Comparison of ENCODE assay signal across 15 mouse cellular contexts in genomic region chr2:167678600-167678999, GRCm38 (mm10). TPM values are rescaled to one million over a fixed set of nuclear protein-coding genes. Genes with fewer than 3 reads are reported as not detected.
DNase-seq lines count a peak whose midpoint lies in the region; ATAC-seq and TF ChIP-seq lines count a peak whose summit lies in the region.
"Had no signal": no experiment of that assay in that cellular context is flagged by ENCODE, and none has a peak within 500 bp of the region (broad histone marks: within the 10 kb centered on the region; RNA-seq: fewer than 3 reads in every experiment).

No protein-coding gene starts in this region.

- no peaks in the 10 kb centered on the region for H3K9me3 ChIP-seq in forebrain, postnatal 0 days (ENCODE audit: low read length)
- H3K9me3 ChIP-seq in forebrain, embryonic 11.5 days (ENCODE audit: control insufficient read depth, low read length) = no peaks in the 10 kb centered on the region
- no peaks in the 10 kb centered on the region for H3K9me3 ChIP-seq in lung, postnatal 0 days (ENCODE audit: low read length)
- no peaks in the 10 kb centered on the region for H3K9me3 ChIP-seq in MEL (replicated peaks; ENCODE audit: insufficient read depth, low read length)
- no peaks in the 10 kb centered on the region for H3K9me3 ChIP-seq in limb, embryonic 10.5 days (replicated peaks)
- H3K9me3 ChIP-seq: heart, embryonic 15.5 days; limb, embryonic 13.5 days had no signal

- no peak overlapping the region for H3K4me3 ChIP-seq in forebrain, postnatal 0 days (ENCODE audit: low read depth, low read length)
- no peak overlapping the region for H3K4me3 ChIP-seq in forebrain, embryonic 11.5 days (ENCODE audit: low read depth, low read length)
- H3K4me3 ChIP-seq in lung, postnatal 0 days (ENCODE audit: low read depth, low read length) = no peak overlapping the region
- no peak overlapping the region for H3K4me3 ChIP-seq in MEL (ENCODE audit: control insufficient read depth in 1 of 2, insufficient read depth in 1 of 2, low read depth in 2 of 2, low read length in 2 of 2)
- no peak overlapping the region for H3K4me3 ChIP-seq in limb, embryonic 10.5 days
- H3K4me3 ChIP-seq: heart, embryonic 15.5 days; limb, embryonic 13.5 days had no signal

- no peaks in the 10 kb centered on the region for H3K79me2 ChIP-seq in MEL (ENCODE audit: control insufficient read depth, insufficient read depth, low read length, poor library complexity)

- H3K27ac ChIP-seq in forebrain, postnatal 0 days (ENCODE audit: low read depth, low read length) = no peak overlapping the region
- no peak overlapping the region for H3K27ac ChIP-seq in forebrain, embryonic 11.5 days (ENCODE audit: low read depth, low read length)
- H3K27ac ChIP-seq in lung, postnatal 0 days (ENCODE audit: low read length) = no peak overlapping the region
- no peak overlapping the region for H3K27ac ChIP-seq in MEL (ENCODE audit: control insufficient read depth, low read depth, low read length)
- no peak overlapping the region for H3K27ac ChIP-seq in limb, embryonic 10.5 days
- H3K27ac ChIP-seq: heart, embryonic 15.5 days; limb, embryonic 13.5 days had no signal

- peak; percentile 37; the same call in 1 of the 2 replicates for TF ChIP-seq CTCF in forebrain, postnatal 0 days (IDR thresholded peaks at IDR 0.05; ENCODE audit: low read depth)
- peak; percentile 52 for TF ChIP-seq CTCF in lung, postnatal 0 days (IDR thresholded peaks at IDR 0.05)
- peak; percentile 63 to 85 (median 75) for TF ChIP-seq CTCF in MEL (IDR thresholded peaks at IDR 0.05 in 2 of 3, conservative IDR thresholded peaks at IDR 0.05 in 1 of 3; ENCODE audit: control insufficient read depth in 1 of 3, insufficient read depth in 1 of 3, low read depth in 2 of 3, low read length in 3 of 3, poor library complexity in 1 of 3, severe bottlenecking in 1 of 3)

- no peak overlapping the region for H3K4me2 ChIP-seq in forebrain, postnatal 0 days (ENCODE audit: low read depth)
- no peak overlapping the region for H3K4me2 ChIP-seq in forebrain, embryonic 11.5 days (ENCODE audit: low read depth, low read length, severe bottlenecking)
- H3K4me2 ChIP-seq in lung, postnatal 0 days (replicated peaks; ENCODE audit: low read depth, low read length) = no peak overlapping the region
- H3K4me2 ChIP-seq: heart, embryonic 15.5 days; limb, embryonic 13.5 days had no signal

- no peaks in the 10 kb centered on the region for H3K36me3 ChIP-seq in forebrain, postnatal 0 days (ENCODE audit: insufficient read depth)
- no peaks in the 10 kb centered on the region for H3K36me3 ChIP-seq in forebrain, embryonic 11.5 days (ENCODE audit: control insufficient read depth, insufficient read depth, low read length)
- H3K36me3 ChIP-seq in lung, postnatal 0 days (ENCODE audit: insufficient read depth, low read length) = no peaks in the 10 kb centered on the region
- H3K36me3 ChIP-seq in MEL (ENCODE audit: control insufficient read depth in 1 of 2, insufficient read depth in 2 of 2, low read length in 2 of 2) = peaks cover 0 to 2% of the 10 kb centered on the region in 2 experiments; a peak in 1 of 4 replicates
- H3K36me3 ChIP-seq in limb, embryonic 10.5 days = no peaks in the 10 kb centered on the region
- H3K36me3 ChIP-seq: heart, embryonic 15.5 days; limb, embryonic 13.5 days had no signal

- no peak for TF ChIP-seq EP300 in lung, postnatal 0 days (IDR thresholded peaks at IDR 0.05)
- no peak for TF ChIP-seq EP300 in MEL (IDR thresholded peaks at IDR 0.05; ENCODE audit: low read depth in 1 of 2, low read length in 2 of 2)

- no peaks in the 10 kb centered on the region for H3K27me3 ChIP-seq in forebrain, postnatal 0 days (ENCODE audit: insufficient read depth, low read length)
- no peaks in the 10 kb centered on the region for H3K27me3 ChIP-seq in forebrain, embryonic 11.5 days (ENCODE audit: control insufficient read depth, insufficient read depth, low read length)
- H3K27me3 ChIP-seq in lung, postnatal 0 days (replicated peaks; ENCODE audit: insufficient read depth, low read length) = no peaks in the 10 kb centered on the region
- no peaks in the 10 kb centered on the region for H3K27me3 ChIP-seq in MEL (ENCODE audit: control insufficient read depth in 1 of 2, insufficient read depth in 2 of 2, low read length in 2 of 2)
- H3K27me3 ChIP-seq in limb, embryonic 10.5 days (ENCODE audit: low read depth, poor library complexity, severe bottlenecking) = peaks cover 8% of the 10 kb centered on the region; the same call in 1 of the 2 replicates
- H3K27me3 ChIP-seq: heart, embryonic 15.5 days; limb, embryonic 13.5 days had no signal

- TF ChIP-seq POLR2A in MEL (IDR thresholded peaks at IDR 0.05; ENCODE audit: control insufficient read depth in 1 of 2, insufficient read depth in 1 of 2, low read depth in 1 of 2, low read length in 2 of 2, poor library complexity in 1 of 2) = no peak

- no peak for DNase-seq in forebrain, postnatal 0 days
- no peak for DNase-seq in forebrain, embryonic 11.5 days (ENCODE audit: low spot score)
- no peak for DNase-seq in lung, postnatal 0 days (ENCODE audit: low spot score)
- DNase-seq in lung, adult 18-20 months = no peak
- DNase-seq in MEL (ENCODE audit: low read depth, low spot score) = peak; percentile 74
- DNase-seq in naive thymus-derived CD4-positive, alpha-beta T cell, adult 2 months (ENCODE audit: low read depth) = peak; percentile 65
- no peak for DNase-seq in adrenal gland, postnatal 14 days
- DNase-seq in limb, embryonic 10.5 days (ENCODE audit: low spot score) = no peak
- DNase-seq: adrenal gland, adult 2 months; cerebellum, adult 11-12 months; embryo, embryonic 11 days; retina, postnatal 1 day had no signal

- 47% methylated on average over 5 of the region's 5 CpGs for WGBS in forebrain, postnatal 0 days
- WGBS in forebrain, embryonic 11.5 days = 42% methylated on average over 5 of the region's 5 CpGs
- WGBS in lung, postnatal 0 days = 51% methylated on average over 5 of the region's 5 CpGs
- 54% methylated on average over 5 of the region's 5 CpGs for WGBS in limb, embryonic 10.5 days

- no peak for ATAC-seq in forebrain, postnatal 0 days
- ATAC-seq in forebrain, embryonic 11.5 days (replicated peaks; ENCODE audit: low FRiP score) = no peak
- no peak for ATAC-seq in lung, postnatal 0 days

- TF ChIP-seq RAD21 in MEL (IDR thresholded peaks at IDR 0.05; ENCODE audit: low read depth, low read length) = peak; percentile 56

- no peaks in the 10 kb centered on the region for H3K4me1 ChIP-seq in forebrain, postnatal 0 days (ENCODE audit: insufficient read depth)
- no peaks in the 10 kb centered on the region for H3K4me1 ChIP-seq in forebrain, embryonic 11.5 days (replicated peaks; ENCODE audit: control insufficient read depth, insufficient read depth, low read length)
- H3K4me1 ChIP-seq in lung, postnatal 0 days (ENCODE audit: insufficient read depth, low read depth, low read length) = no peaks in the 10 kb centered on the region
- peaks cover 0 to 13% of the 10 kb centered on the region in 2 experiments; a peak in 1 of 4 replicates for H3K4me1 ChIP-seq in MEL (ENCODE audit: control insufficient read depth in 1 of 2, insufficient read depth in 2 of 2, low read length in 2 of 2)
- H3K4me1 ChIP-seq in limb, embryonic 10.5 days = 0 out of 2 replicates have a peak, but pooled peaks cover 7% of the 10 kb centered on the region
- H3K4me1 ChIP-seq: limb, embryonic 13.5 days had no signal

- H3K9ac ChIP-seq in forebrain, postnatal 0 days = no peak overlapping the region
- no peak overlapping the region for H3K9ac ChIP-seq in forebrain, embryonic 11.5 days (ENCODE audit: low read length)
- no peak overlapping the region for H3K9ac ChIP-seq in lung, postnatal 0 days (replicated peaks; ENCODE audit: low read depth)
- H3K9ac ChIP-seq in MEL (ENCODE audit: control insufficient read depth, low read depth, low read length, poor library complexity, severe bottlenecking) = no peak overlapping the region
- H3K9ac ChIP-seq: heart, embryonic 15.5 days; limb, embryonic 13.5 days had no signal

RNA-seq across cellular contexts. Expression of gene Cebpb, which starts 10.1 kb away (rescaled TPM):
- total RNA-seq in forebrain, postnatal 0 days (2014; rRNA removed) = 4.2 and 5.7 TPM in 2 replicates
- 4.3 and 4.5 TPM in 2 replicates for polyA plus RNA-seq in forebrain, postnatal 0 days (2015; fragmentation: Nextera tagmentation; extraction: Ambion mirVana)
- 1.7 and 2.6 TPM in 2 replicates for polyA plus RNA-seq in forebrain, embryonic 11.5 days (2014; fragmentation: Nextera tagmentation; extraction: Ambion mirVana)
- 108 and 122 TPM in 2 replicates for polyA plus RNA-seq in lung, postnatal 0 days (2015; fragmentation: Nextera tagmentation; extraction: Ambion mirVana)
- 9.9 and 20.8 TPM in 2 replicates for total RNA-seq in MEL (2012; rRNA removed)
- polyA plus RNA-seq in MEL (2012; ENCODE audit: insufficient read depth in 1 of 2, insufficient read length in 2 of 2, low read depth in 1 of 2, low replicate concordance in 2 of 2, missing spikeins in 1 of 2) = 10 to 100 TPM in 1 of 2 experiments, not detected in 1; 10.7 TPM
- 358 and 403 TPM in 2 replicates for total RNA-seq in adrenal gland, postnatal 14 days (2021)
- polyA plus RNA-seq in limb, embryonic 10.5 days (2016; fragmentation: Nextera tagmentation; extraction: Ambion mirVana) = 1.2 and 2.2 TPM in 2 replicates

RNA-seq across cellular contexts. Expression of gene Tmem189, which starts 11.0 kb away (rescaled TPM):
- total RNA-seq in forebrain, postnatal 0 days (2014; rRNA removed) = 37.7 and 39.5 TPM in 2 replicates
- 33.7 and 38.4 TPM in 2 replicates for polyA plus RNA-seq in forebrain, postnatal 0 days (2015; fragmentation: Nextera tagmentation; extraction: Ambion mirVana)
- polyA plus RNA-seq in forebrain, embryonic 11.5 days (2014; fragmentation: Nextera tagmentation; extraction: Ambion mirVana) = 35.1 and 39.2 TPM in 2 replicates
- polyA plus RNA-seq in lung, postnatal 0 days (2015; fragmentation: Nextera tagmentation; extraction: Ambion mirVana) = 51.7 and 55.1 TPM in 2 replicates
- 18.2 and 21.7 TPM in 2 replicates for total RNA-seq in MEL (2012; rRNA removed)
- 10 to 100 TPM in 1 of 2 experiments, not detected in 1; 46.5 TPM for polyA plus RNA-seq in MEL (2012; ENCODE audit: insufficient read depth in 1 of 2, insufficient read length in 2 of 2, low read depth in 1 of 2, low replicate concordance in 2 of 2, missing spikeins in 1 of 2)
- total RNA-seq in adrenal gland, postnatal 14 days (2021) = 30.7 and 37.5 TPM in 2 replicates
- 41.9 and 43.2 TPM in 2 replicates for polyA plus RNA-seq in limb, embryonic 10.5 days (2016; fragmentation: Nextera tagmentation; extraction: Ambion mirVana)

RNA-seq across cellular contexts. Expression of gene Gm20431, which starts 17.3 kb away (rescaled TPM):
- total RNA-seq in forebrain, postnatal 0 days (2014; rRNA removed) = not detected in 2 replicates
- 7.5 and 9.7 TPM in 2 replicates for polyA plus RNA-seq in forebrain, postnatal 0 days (2015; fragmentation: Nextera tagmentation; extraction: Ambion mirVana)
- polyA plus RNA-seq in forebrain, embryonic 11.5 days (2014; fragmentation: Nextera tagmentation; extraction: Ambion mirVana) = 6.6 and 15.1 TPM in 2 replicates
- 5.2 and 8.4 TPM in 2 replicates for polyA plus RNA-seq in lung, postnatal 0 days (2015; fragmentation: Nextera tagmentation; extraction: Ambion mirVana)
- total RNA-seq in MEL (2012; rRNA removed) = 5.2 and 8.1 TPM in 2 replicates
- polyA plus RNA-seq in MEL (2012; ENCODE audit: insufficient read depth in 1 of 2, insufficient read length in 2 of 2, low read depth in 1 of 2, low replicate concordance in 2 of 2, missing spikeins in 1 of 2) = 1 to 10 TPM in 1 of 2 experiments, not detected in 1; 5.9 TPM
- total RNA-seq in adrenal gland, postnatal 14 days (2021) = 19.2 and 23.8 TPM in 2 replicates
- 1.0 and 4.0 TPM in 2 replicates for polyA plus RNA-seq in limb, embryonic 10.5 days (2016; fragmentation: Nextera tagmentation; extraction: Ambion mirVana)
- total RNA-seq: megakaryocyte progenitor cell, adult 5-6 weeks had no signal

RNA-seq across cellular contexts. Expression of gene Ube2v1, which starts 46.7 kb away (rescaled TPM):
- total RNA-seq in forebrain, postnatal 0 days (2014; rRNA removed) = 161 TPM in 2 replicates
- 328 and 369 TPM in 2 replicates for polyA plus RNA-seq in forebrain, postnatal 0 days (2015; fragmentation: Nextera tagmentation; extraction: Ambion mirVana)
- polyA plus RNA-seq in forebrain, embryonic 11.5 days (2014; fragmentation: Nextera tagmentation; extraction: Ambion mirVana) = 333 and 334 TPM in 2 replicates
- 166 and 184 TPM in 2 replicates for polyA plus RNA-seq in lung, postnatal 0 days (2015; fragmentation: Nextera tagmentation; extraction: Ambion mirVana)
- 156 and 164 TPM in 2 replicates for total RNA-seq in MEL (2012; rRNA removed)
- polyA plus RNA-seq in MEL (2012; ENCODE audit: insufficient read depth in 1 of 2, insufficient read length in 2 of 2, low read depth in 1 of 2, low replicate concordance in 2 of 2, missing spikeins in 1 of 2) = 100 to 1,000 TPM in 1 of 2 experiments, not detected in 1; 343 TPM
- total RNA-seq in adrenal gland, postnatal 14 days (2021) = 172 and 174 TPM in 2 replicates
- polyA plus RNA-seq in limb, embryonic 10.5 days (2016; fragmentation: Nextera tagmentation; extraction: Ambion mirVana) = 375 and 404 TPM in 2 replicates

Comparison
In these comparisons a context has a peak if more than half of its experiments do, and no peak if none do; other contexts are left out.
1. DNase-seq: peak in MEL (single experiment) and naive thymus-derived CD4-positive, alpha-beta T cell, adult 2 months (single experiment); none in forebrain, postnatal 0 days (single experiment), forebrain, embryonic 11.5 days (single experiment), lung, postnatal 0 days (single experiment), lung, adult 18-20 months (0 of 2), adrenal gland, postnatal 14 days (single experiment) and limb, embryonic 10.5 days (single experiment).
2. Peak in every context shown above with its lines, with median percentiles within 50 percentile points of each other: CTCF ChIP-seq.